Mouse (Mus musculus): ENCODE data around the gene Gm20388. TPM values are rescaled to one million over a fixed set of nuclear protein-coding genes. Genes with fewer than 3 reads are reported as not detected.

Gene Gm20388
- polyA plus RNA-seq, 1 experiment from 2014 or later = 2.5 TPM

- peak overlapping the region; percentile 65 for H3K4me3 ChIP-seq
- no peaks in the 10 kb centered on the region for H3K36me3 ChIP-seq
- no peaks in the 10 kb centered on the region for H3K9me3 ChIP-seq (replicated peaks)
- peaks cover 53% of the 10 kb centered on the region for H3K4me1 ChIP-seq
- WGBS = 1% methylated on average over 57 of the region's 57 CpGs
- H3K27ac ChIP-seq = peak overlapping the region; percentile 78
- DNase-seq (ENCODE audit: low spot score) = peak; percentile 74
- H3K27me3 ChIP-seq (ENCODE audit: low read depth, poor library complexity, severe bottlenecking) = peaks cover 100% of the 10 kb centered on the region
These were observed 1171.8 kb downstream of the Gm20388 start for GRCm38 (mm10) chr8:121082218-121083092.

- WGBS = under 1% methylated on average over 89 of the region's 89 CpGs
- no peaks in the 10 kb centered on the region for H3K9me3 ChIP-seq (replicated peaks)
- no peaks in the 10 kb centered on the region for H3K36me3 ChIP-seq
- DNase-seq (ENCODE audit: low spot score) = peak; percentile 88
- H3K4me1 ChIP-seq = peaks cover 53% of the 10 kb centered on the region
- peak overlapping the region; percentile 65 for H3K4me3 ChIP-seq
- peaks cover 100% of the 10 kb centered on the region for H3K27me3 ChIP-seq (ENCODE audit: low read depth, poor library complexity, severe bottlenecking)
- H3K27ac ChIP-seq = peak overlapping the region; percentile 78
These were observed 1172.7 kb downstream of the Gm20388 start for GRCm38 (mm10) chr8:121083093-121083935.

- Histone ChIP-seq H3K4me1 (peaks cover 54% of the 10 kb centered on the region), H3K4me3 (peak overlapping the region; percentile 65), H3K36me3 (no peaks in the 10 kb centered on the region), H3K27ac (peak overlapping the region; percentile 78), H3K9me3 (replicated peaks) (no peaks in the 10 kb centered on the region), H3K27me3 (ENCODE audit: low read depth, poor library complexity, severe bottlenecking) (peaks cover 100% of the 10 kb centered on the region)
- under 1% methylated on average over 21 of the region's 27 CpGs for WGBS
- no peak for DNase-seq (ENCODE audit: low spot score)
These were observed 1173.2 kb downstream of the Gm20388 start for GRCm38 (mm10) chr8:121083936-121084209.

GRCm38 (mm10) chr8:121084210-121084951, 1173.7 kb downstream of the Gm20388 start, which contains the start of gene Foxf1:
TSS of gene Foxf1 (plus strand) at chr8:121084386.
- Histone ChIP-seq H3K36me3 (no peaks in the 10 kb centered on the region), H3K27me3 (ENCODE audit: low read depth, poor library complexity, severe bottlenecking) (peaks cover 100% of the 10 kb centered on the region), H3K9me3 (replicated peaks) (no peaks in the 10 kb centered on the region), H3K4me3 (peak within 1 kb of the TSS; percentile 65), H3K4me1 (peaks cover 59% of the 10 kb centered on the region), H3K27ac (peak within 1 kb of the TSS; percentile 78)
- peak; percentile 79 for DNase-seq (ENCODE audit: low spot score)
- WGBS = under 1% methylated on average over 81 of the region's 83 CpGs

- H3K4me1 ChIP-seq = peaks cover 66% of the 10 kb centered on the region
- DNase-seq (ENCODE audit: low spot score) = no peak
These were observed 1174.4 kb downstream of the Gm20388 start for GRCm38 (mm10) chr8:121085011-121085410.

GRCm38 (mm10) chr8:121085561-121085960, 1174.9 kb downstream of the Gm20388 start:
- no peaks in the 10 kb centered on the region for H3K36me3 ChIP-seq
- 23% methylated on average over 3 of the region's 3 CpGs for WGBS
- H3K4me1 ChIP-seq = peaks cover 68% of the 10 kb centered on the region
- H3K27me3 ChIP-seq (ENCODE audit: low read depth, poor library complexity, severe bottlenecking) = peaks cover 100% of the 10 kb centered on the region
- DNase-seq (ENCODE audit: low spot score) = peak; percentile 49
- H3K9me3 ChIP-seq (replicated peaks) = no peaks in the 10 kb centered on the region
- 0 out of 2 replicates have a peak overlapping the region, but pooled peaks have one; percentile 65 for H3K4me3 ChIP-seq
- no peak overlapping the region for H3K27ac ChIP-seq

More at GRCm38 (mm10) chr8:121085011-121085410, 1174.4 kb downstream of the Gm20388 start:
- Histone ChIP-seq H3K27me3 (ENCODE audit: low read depth, poor library complexity, severe bottlenecking) (peaks cover 100% of the 10 kb centered on the region), H3K9me3 (replicated peaks) (no peaks in the 10 kb centered on the region), H3K36me3 (no peaks in the 10 kb centered on the region), H3K27ac (peak overlapping the region; percentile 46), H3K4me3 (peak overlapping the region; percentile 65)
- under 1% methylated on average over 30 of the region's 30 CpGs for WGBS

- Histone ChIP-seq H3K4me3 (no peak overlapping the region), H3K4me1 (peaks cover 66% of the 10 kb centered on the region)
- WGBS = 7% methylated on average over 19 of the region's 19 CpGs
These were observed 1175.6 kb downstream of the Gm20388 start for GRCm38 (mm10) chr8:121086004-121086900.

GRCm38 (mm10) chr8:121088281-121088680, 1177.6 kb downstream of the Gm20388 start:
- WGBS = 6% methylated on average over 8 of the region's 8 CpGs
- DNase-seq (ENCODE audit: low spot score) = no peak
- Histone ChIP-seq H3K4me3 (no peak overlapping the region), H3K9me3 (replicated peaks) (no peaks in the 10 kb centered on the region), H3K4me1 (peaks cover 55% of the 10 kb centered on the region), H3K27me3 (ENCODE audit: low read depth, poor library complexity, severe bottlenecking) (peaks cover 100% of the 10 kb centered on the region), H3K27ac (no peak overlapping the region), H3K36me3 (no peaks in the 10 kb centered on the region)

More at GRCm38 (mm10) chr8:121086004-121086900, 1175.6 kb downstream of the Gm20388 start:
- no peaks in the 10 kb centered on the region for H3K36me3 ChIP-seq
- H3K27me3 ChIP-seq (ENCODE audit: low read depth, poor library complexity, severe bottlenecking) = peaks cover 100% of the 10 kb centered on the region
- no peak overlapping the region for H3K27ac ChIP-seq
- DNase-seq (ENCODE audit: low spot score) = peak; percentile 52
- H3K9me3 ChIP-seq (replicated peaks) = no peaks in the 10 kb centered on the region

- under 1% methylated on average over 40 of the region's 40 CpGs for WGBS
- Histone ChIP-seq H3K4me3 (0 out of 2 replicates have a peak overlapping the region, but pooled peaks have one; percentile 4), H3K9me3 (replicated peaks) (no peaks in the 10 kb centered on the region), H3K27me3 (ENCODE audit: low read depth, poor library complexity, severe bottlenecking) (peaks cover 100% of the 10 kb centered on the region), H3K36me3 (no peaks in the 10 kb centered on the region), H3K4me1 (peaks cover 47% of the 10 kb centered on the region), H3K27ac (no peak overlapping the region)
- DNase-seq (ENCODE audit: low spot score) = peak; percentile 59
These were observed 1178.4 kb downstream of the Gm20388 start for GRCm38 (mm10) chr8:121088871-121089630.

- Histone ChIP-seq H3K36me3 (no peaks in the 10 kb centered on the region), H3K9me3 (replicated peaks) (no peaks in the 10 kb centered on the region), H3K27me3 (ENCODE audit: low read depth, poor library complexity, severe bottlenecking) (peaks cover 97% of the 10 kb centered on the region), H3K4me1 (peaks cover 39% of the 10 kb centered on the region), H3K27ac (no peak overlapping the region), H3K4me3 (0 out of 2 replicates have a peak overlapping the region, but pooled peaks have one; percentile 4)
- WGBS = 9% methylated on average over 32 of the region's 32 CpGs
- peak; percentile 47 for DNase-seq (ENCODE audit: low spot score)
These were observed 1179.2 kb downstream of the Gm20388 start for GRCm38 (mm10) chr8:121089631-121090380.
